Mouse (Mus musculus) intestine, embryonic 15.5 days (tissue): ENCODE results near the gene Cebpzos. TPM values are rescaled to one million over a fixed set of nuclear protein-coding genes. Genes with fewer than 3 reads are reported as not detected.

ENCODE experiments used
- ATAC-seq: fragments of 200-750 bp; cut with Nextera tagmentation; 2 replicates; pipeline ENCODE4 v1.8.0; 2017; ENCODE audit warnings: moderate TSS enrichment, moderate library complexity
- H3K27ac ChIP-seq: fragments of 300-500 bp; sonication (generic); 2 replicates; pipeline ENCODE4 v1.5.1; 2015; ENCODE audit warnings: mild to moderate bottlenecking, inconsistent platforms
- H3K27me3 ChIP-seq: fragments of 300-500 bp; sonication (generic); replicated peaks from 2 replicates; pipeline ENCODE4 v1.6.1; 2015; ENCODE audit warnings: inconsistent platforms
- H3K36me3 ChIP-seq: fragments of 300-500 bp; sonication (generic); 2 replicates; pipeline ENCODE4 v1.6.1; 2015; ENCODE audit warnings: inconsistent platforms
- H3K4me1 ChIP-seq: fragments of 300-500 bp; sonication (generic); replicated peaks from 2 replicates; pipeline ENCODE4 v1.6.1; 2015; ENCODE audit warnings: inconsistent platforms
- H3K4me2 ChIP-seq: fragments of 300-500 bp; sonication (generic); replicated peaks from 2 replicates; pipeline ENCODE4 v1.6.1; 2015; ENCODE audit warnings: mild to moderate bottlenecking, inconsistent platforms
- H3K4me3 ChIP-seq: fragments of 300-500 bp; sonication (generic); replicated peaks from 2 replicates; pipeline ENCODE4 v1.5.1; 2015; ENCODE audit warnings: inconsistent platforms
- H3K9ac ChIP-seq: fragments of 300-500 bp; sonication (generic); 2 replicates; pipeline ENCODE4 v1.6.1; 2015; ENCODE audit warnings: inconsistent platforms
- H3K9me3 ChIP-seq: fragments of 300-500 bp; sonication (generic); 2 replicates; pipeline ENCODE4 v1.6.1; 2016; ENCODE audit warnings: inconsistent platforms
- WGBS: fragments of 180-500 bp; shearing (Covaris S2); methylation state at CpG from one replicate; pipeline ENCODE4 v1.1.7; 2015; 5-methylcytosine and 5-hydroxymethylcytosine counted together
- polyA plus RNA-seq: library from polyadenylated mRNA; unstranded; fragments of >200 nt; fragmentation: Nextera tagmentation; extraction: Ambion mirVana; gene quantifications from 2 replicates; pipeline ENCODE4 v1.2.1, GENCODE M21; 2015

Cebpzos gene
- polyA plus RNA-seq, 1 experiment from 2014 or later: 117 TPM

- no peaks in the 10 kb centered on the region for H3K36me3 ChIP-seq
- no peak within 1 kb of the TSS for H3K4me3 ChIP-seq
- no peak within 1 kb of the TSS for H3K9ac ChIP-seq
- H3K4me1 ChIP-seq: no peaks in the 10 kb centered on the region
- 86% methylated on average over 5 of the region's 5 CpGs for WGBS
- no peaks in the 10 kb centered on the region for H3K9me3 ChIP-seq
- ATAC-seq: no peak
- no peak within 1 kb of the TSS for H3K4me2 ChIP-seq
- no peaks in the 10 kb centered on the region for H3K27me3 ChIP-seq
- H3K27ac ChIP-seq: no peak within 1 kb of the TSS
Observed at GRCm38 (mm10) chr17:78906892-78907291, 9.4 kb upstream of the Cebpzos start, which contains the start of gene Sult6b1. Gene Sult6b1, minus strand, starts transcription at chr17:78906992.

- H3K4me1 ChIP-seq: no peaks in the 10 kb centered on the region
- no peak overlapping the region for H3K9ac ChIP-seq
- H3K36me3 ChIP-seq: no peaks in the 10 kb centered on the region
- ATAC-seq: no peak
- H3K4me3 ChIP-seq: no peak overlapping the region
- H3K4me2 ChIP-seq: no peak overlapping the region
- no peak overlapping the region for H3K27ac ChIP-seq
- no peaks in the 10 kb centered on the region for H3K9me3 ChIP-seq
- 65% methylated on average over 2 of the region's 2 CpGs for WGBS
- no peaks in the 10 kb centered on the region for H3K27me3 ChIP-seq
Observed at GRCm38 (mm10) chr17:78909374-78909773, 6.9 kb upstream of the Cebpzos start.

GRCm38 (mm10) chr17:78912861-78913281, 3.4 kb upstream of the Cebpzos start:
- H3K4me3 ChIP-seq: peak overlapping the region; percentile 26
- ATAC-seq: no peak
- H3K9me3 ChIP-seq: no peaks in the 10 kb centered on the region
- peaks cover 9% of the 10 kb centered on the region for H3K4me1 ChIP-seq
- WGBS: 29% methylated on average over 6 of the region's 6 CpGs
- no peak overlapping the region for H3K9ac ChIP-seq
- H3K27me3 ChIP-seq: no peaks in the 10 kb centered on the region
- peak overlapping the region; percentile 47 for H3K4me2 ChIP-seq
- no peaks in the 10 kb centered on the region for H3K36me3 ChIP-seq
- H3K27ac ChIP-seq: no peak overlapping the region

- ATAC-seq: no peak
- 70% methylated on average over 3 of the region's 3 CpGs for WGBS
- H3K36me3 ChIP-seq: 0 out of 2 replicates have a peak, but pooled peaks cover 5% of the 10 kb centered on the region
- no peak overlapping the region for H3K9ac ChIP-seq
- no peak overlapping the region for H3K4me2 ChIP-seq
- peaks cover 9% of the 10 kb centered on the region for H3K4me1 ChIP-seq
- no peak overlapping the region for H3K27ac ChIP-seq
- H3K4me3 ChIP-seq: no peak overlapping the region
- no peaks in the 10 kb centered on the region for H3K27me3 ChIP-seq
- no peaks in the 10 kb centered on the region for H3K9me3 ChIP-seq
Observed at GRCm38 (mm10) chr17:78913921-78914320, 2.4 kb upstream of the Cebpzos start.

- H3K9ac ChIP-seq: peak overlapping the region; percentile 86; the same call in 1 of the 2 replicates
Observed at GRCm38 (mm10) chr17:78915772-78916171, 528 bp upstream of the Cebpzos start.

GRCm38 (mm10) chr17:78916899-78917298, 599 bp downstream of the Cebpzos start:
- peak; percentile 59 for ATAC-seq
- H3K9me3 ChIP-seq: no peaks in the 10 kb centered on the region
- peaks cover 9% of the 10 kb centered on the region for H3K4me1 ChIP-seq
- peaks cover 14% of the 10 kb centered on the region for H3K36me3 ChIP-seq
- H3K4me2 ChIP-seq: peak overlapping the region; percentile 81
- WGBS: 2% methylated on average over 11 of the region's 11 CpGs
- H3K27ac ChIP-seq: peak overlapping the region; percentile 93
- H3K4me3 ChIP-seq: peak overlapping the region; percentile 68
- H3K27me3 ChIP-seq: no peaks in the 10 kb centered on the region
- peak overlapping the region; percentile 86 for H3K9ac ChIP-seq

More at GRCm38 (mm10) chr17:78915772-78916171, 528 bp upstream of the Cebpzos start:
- Histone ChIP-seq H3K4me1 (peaks cover 9% of the 10 kb centered on the region), H3K27me3 (no peaks in the 10 kb centered on the region), H3K9me3 (no peaks in the 10 kb centered on the region), H3K36me3 (peaks cover 9% of the 10 kb centered on the region), H3K27ac (peak overlapping the region; percentile 93), H3K4me3 (peak overlapping the region; percentile 68), H3K4me2 (peak overlapping the region; percentile 81)
- peak; percentile 22 for ATAC-seq
- 50% methylated on average over 6 of the region's 6 CpGs for WGBS

- Histone ChIP-seq H3K27ac (no peak overlapping the region), H3K36me3 (peaks cover 17% of the 10 kb centered on the region), H3K9ac (0 out of 2 replicates have a peak overlapping the region, but pooled peaks have one; percentile 86), H3K4me2 (peak overlapping the region; percentile 81), H3K9me3 (no peaks in the 10 kb centered on the region), H3K4me1 (peaks cover 9% of the 10 kb centered on the region), H3K4me3 (no peak overlapping the region), H3K27me3 (no peaks in the 10 kb centered on the region)
- no peak for ATAC-seq
- 43% methylated on average over 6 of the region's 6 CpGs for WGBS
Observed at GRCm38 (mm10) chr17:78917696-78918095, 1.4 kb downstream of the Cebpzos start.

GRCm38 (mm10) chr17:78935857-78936256, 19.6 kb downstream of the Cebpzos start:
- Histone ChIP-seq H3K4me1 (peaks cover 14% of the 10 kb centered on the region; the same call in 1 of the 2 replicates), H3K27ac (no peak overlapping the region), H3K9me3 (no peaks in the 10 kb centered on the region), H3K9ac (peak overlapping the region; percentile 73), H3K36me3 (peaks cover 18% of the 10 kb centered on the region), H3K27me3 (no peaks in the 10 kb centered on the region), H3K4me3 (peak overlapping the region; percentile 81), H3K4me2 (peak overlapping the region; percentile 80)
- 81% methylated on average over 2 of the region's 2 CpGs for WGBS
- no peak for ATAC-seq

GRCm38 (mm10) chr17:78936466-78937228, 20.3 kb downstream of the Cebpzos start, which contains the start of the genes Cebpz and Ndufaf7:
Gene Cebpz, minus strand, starts transcription at chr17:78937066.
Gene Ndufaf7, plus strand, starts transcription at chr17:78937136.
- H3K9me3 ChIP-seq: no peaks in the 10 kb centered on the region
- peak within 1 kb of the TSS; percentile 80 for H3K4me2 ChIP-seq
- peaks cover 14% of the 10 kb centered on the region; the same call in 1 of the 2 replicates for H3K4me1 ChIP-seq
- peak within 1 kb of the TSS; percentile 73 for H3K9ac ChIP-seq
- WGBS: under 1% methylated on average over 45 of the region's 45 CpGs
- peak within 1 kb of the TSS; percentile 81 for H3K4me3 ChIP-seq
- peaks cover 11% of the 10 kb centered on the region for H3K36me3 ChIP-seq
- ATAC-seq: peak; percentile 100
- H3K27me3 ChIP-seq: no peaks in the 10 kb centered on the region
- 0 out of 2 replicates have a peak within 1 kb of the TSS, but pooled peaks have one; percentile 44 for H3K27ac ChIP-seq

GRCm38 (mm10) chr17:78937229-78937853, 21.0 kb downstream of the Cebpzos start:
- Histone ChIP-seq H3K9me3 (no peaks in the 10 kb centered on the region), H3K27me3 (no peaks in the 10 kb centered on the region), H3K36me3 (peaks cover 8% of the 10 kb centered on the region), H3K4me2 (peak overlapping the region; percentile 80), H3K4me1 (peaks cover 14% of the 10 kb centered on the region; the same call in 1 of the 2 replicates), H3K27ac (0 out of 2 replicates have a peak overlapping the region, but pooled peaks have one; percentile 44), H3K4me3 (peak overlapping the region; percentile 81), H3K9ac (peak overlapping the region; percentile 73)
- ATAC-seq: peak; percentile 46
- 7% methylated on average over 26 of the region's 26 CpGs for WGBS

- Histone ChIP-seq H3K4me2 (no peak overlapping the region), H3K27me3 (no peaks in the 10 kb centered on the region), H3K27ac (no peak overlapping the region), H3K4me3 (no peak overlapping the region), H3K4me1 (peaks cover 14% of the 10 kb centered on the region; the same call in 1 of the 2 replicates), H3K9ac (no peak overlapping the region), H3K36me3 (peaks cover 8% of the 10 kb centered on the region), H3K9me3 (no peaks in the 10 kb centered on the region)
- no peak for ATAC-seq
- WGBS: 89% methylated on average over 4 of the region's 4 CpGs
Observed at GRCm38 (mm10) chr17:78938927-78939326, 22.6 kb downstream of the Cebpzos start.

- Histone ChIP-seq H3K4me2 (no peak overlapping the region), H3K36me3 (peaks cover 8% of the 10 kb centered on the region; the same call in 1 of the 2 replicates), H3K9ac (no peak overlapping the region), H3K27ac (no peak overlapping the region), H3K4me1 (0 out of 2 replicates have a peak, but pooled peaks cover 3% of the 10 kb centered on the region), H3K4me3 (no peak overlapping the region), H3K9me3 (no peaks in the 10 kb centered on the region), H3K27me3 (no peaks in the 10 kb centered on the region)
- WGBS: 55% methylated on average over 11 of the region's 11 CpGs
- no peak for ATAC-seq
Observed at GRCm38 (mm10) chr17:78942579-78942978, 26.3 kb downstream of the Cebpzos start.
